Mouse (Mus musculus) myocyte (in vitro differentiated cells): ENCODE measurements at regions not wholly inside any gene's neighbourhood (a gene's known extent, or its start where the extent isn't known, plus 50 kb on each side); places are given as distances from the start of the nearest gene placed in this dataset.
A peak's percentile ranks its signal among the peaks of the same experiment; 100 is the strongest.

Experiments used
- H3K27me3 ChIP-seq: one replicate; pipeline ENCODE4 v1.6.1; 2011; ENCODE audit not compliant: control insufficient read depth, insufficient read depth, insufficient read length
- H3K36me3 ChIP-seq: one replicate; pipeline ENCODE4 v1.6.1; 2011; ENCODE audit not compliant: control insufficient read depth, insufficient read depth
- H3K4me2 ChIP-seq: one replicate; pipeline ENCODE4 v1.6.1; 2011; ENCODE audit warnings: low read depth, control low read depth
- H3K4me3 ChIP-seq: one replicate; pipeline ENCODE4 v1.5.1; 2011; ENCODE audit warnings: mild to moderate bottlenecking, control low read depth, moderate library complexity
- H3K79me2 ChIP-seq: one replicate; pipeline ENCODE4 v1.6.1; 2011; ENCODE audit not compliant: control insufficient read depth, insufficient read depth
- H3ac ChIP-seq: one replicate; pipeline ENCODE4 v1.6.1; 2011; ENCODE audit not compliant: control insufficient read depth, insufficient read length
- CEBPB ChIP-seq: IDR thresholded peaks from 2 replicates; pipeline ENCODE4 v1.6.1; 2011; ENCODE audit warnings: mild to moderate bottlenecking, moderate library complexity; ENCODE audit not compliant: poor library complexity, insufficient read depth, severe bottlenecking
- E2F4 ChIP-seq: IDR thresholded peaks from one replicate; pipeline ENCODE4 v1.6.1; 2011; ENCODE audit warnings: mild to moderate bottlenecking, control low read depth, moderate library complexity; ENCODE audit not compliant: insufficient read depth
- MAX ChIP-seq: IDR thresholded peaks from one replicate; pipeline ENCODE4 v1.6.1; 2011; ENCODE audit warnings: low read depth, mild to moderate bottlenecking, control low read depth
- MYOD1 ChIP-seq, 3 experiments: IDR thresholded peaks; one replicate each; pipeline ENCODE4 v1.6.1; 2011; ENCODE audit warnings: control low read depth in 2 of 3, low read depth in 2 of 3, mild to moderate bottlenecking in 2 of 3, moderate library complexity in 1 of 3; ENCODE audit not compliant: insufficient read length in 2 of 3, control insufficient read depth in 1 of 3
- MYOG ChIP-seq, 3 experiments: IDR thresholded peaks; one replicate each; pipeline ENCODE4 v1.6.1; 2011; ENCODE audit warnings: control low read depth in 2 of 3, low read depth in 2 of 3, mild to moderate bottlenecking in 2 of 3; ENCODE audit not compliant: insufficient read length in 2 of 3, control insufficient read depth in 1 of 3, insufficient read depth in 1 of 3
- POLR2A ChIP-seq: IDR thresholded peaks from one replicate; pipeline ENCODE4 v1.6.1; 2011; ENCODE audit warnings: low read depth, mild to moderate bottlenecking, control low read depth, moderate library complexity; ENCODE audit not compliant: insufficient read length
- POLR2AphosphoS2 ChIP-seq: IDR thresholded peaks from one replicate; pipeline ENCODE4 v1.6.1; 2011; ENCODE audit warnings: low read depth, control low read depth; ENCODE audit not compliant: insufficient read length
- REST ChIP-seq: IDR thresholded peaks from one replicate; pipeline ENCODE4 v1.6.1; 2011; ENCODE audit warnings: mild to moderate bottlenecking, control low read depth, moderate library complexity; ENCODE audit not compliant: insufficient read depth, insufficient read length
- SRF ChIP-seq: IDR thresholded peaks from one replicate; pipeline ENCODE4 v1.6.1; 2011; ENCODE audit warnings: low read depth; ENCODE audit not compliant: control insufficient read depth, insufficient read length
- TCF12 ChIP-seq: IDR thresholded peaks from one replicate; pipeline ENCODE4 v1.6.1; 2011; ENCODE audit warnings: mild to moderate bottlenecking, control low read depth; ENCODE audit not compliant: poor library complexity, insufficient read depth, severe bottlenecking
- TCF3 ChIP-seq: IDR thresholded peaks from one replicate; pipeline ENCODE4 v1.6.1; 2011; ENCODE audit warnings: low read depth, control low read depth; ENCODE audit not compliant: insufficient read length
- USF1 ChIP-seq: IDR thresholded peaks from one replicate; pipeline ENCODE4 v1.6.1; 2011; ENCODE audit warnings: low read depth, mild to moderate bottlenecking, control low read depth, moderate library complexity

GRCm38 (mm10) chr3:52510088-52510765, 242.1 kb downstream of the Foxo1 start:
- TF ChIP-seq MAX (no peak), TCF12 (no peak), POLR2AphosphoS2 (no peak), MYOD1 (IDR thresholded peaks at IDR 0.05; ENCODE audit: control insufficient read depth in 1 of 3, insufficient read length in 2 of 3, low read depth in 2 of 3) (no peak), SRF (no peak), REST (no peak), USF1 (no peak), POLR2A (no peak), TCF3 (no peak), E2F4 (no peak)
- H3ac ChIP-seq: no peak overlapping the region
- no peaks in the 10 kb centered on the region for H3K27me3 ChIP-seq
- no peaks in the 10 kb centered on the region for H3K79me2 ChIP-seq
- H3K4me2 ChIP-seq: peak overlapping the region; percentile 1
- no peaks in the 10 kb centered on the region for H3K36me3 ChIP-seq
- no peak overlapping the region for H3K4me3 ChIP-seq

- TF ChIP-seq MYOD1 (IDR thresholded peaks at IDR 0.05; ENCODE audit: control insufficient read depth in 1 of 3, insufficient read length in 2 of 3, low read depth in 2 of 3) (no peak), USF1 (no peak), MAX (no peak), MYOG (IDR thresholded peaks at IDR 0.05; ENCODE audit: control insufficient read depth in 1 of 3, insufficient read depth in 1 of 3, insufficient read length in 2 of 3, low read depth in 2 of 3) (no peak), SRF (no peak), CEBPB (no peak), REST (no peak), E2F4 (no peak), POLR2AphosphoS2 (no peak), POLR2A (no peak), TCF12 (no peak), TCF3 (no peak)
- Histone ChIP-seq H3ac (no peak overlapping the region), H3K27me3 (no peaks in the 10 kb centered on the region), H3K36me3 (no peaks in the 10 kb centered on the region), H3K4me3 (no peak overlapping the region), H3K79me2 (no peaks in the 10 kb centered on the region), H3K4me2 (peak overlapping the region; percentile 6)
Measured at GRCm38 (mm10) chr3:52503925-52504324, 235.8 kb downstream of the Foxo1 start.

GRCm38 (mm10) chr3:52502223-52502622, 234.1 kb downstream of the Foxo1 start:
- no peaks in the 10 kb centered on the region for H3K36me3 ChIP-seq
- no peak overlapping the region for H3ac ChIP-seq
- H3K4me3 ChIP-seq: no peak overlapping the region
- no peaks in the 10 kb centered on the region for H3K79me2 ChIP-seq
- H3K27me3 ChIP-seq: no peaks in the 10 kb centered on the region
- H3K4me2 ChIP-seq: no peak overlapping the region
- TF ChIP-seq POLR2A: no peak
- TF ChIP-seq MYOD1 (IDR thresholded peaks at IDR 0.05; ENCODE audit: control insufficient read depth in 1 of 3, insufficient read length in 2 of 3, low read depth in 2 of 3): no peak
- no peak for TF ChIP-seq TCF12
- no peak for TF ChIP-seq TCF3
- TF ChIP-seq CEBPB: peak; percentile 77
- no peak for TF ChIP-seq REST
- TF ChIP-seq POLR2AphosphoS2: no peak
- TF ChIP-seq USF1: no peak

- H3K27me3 ChIP-seq: no peaks in the 10 kb centered on the region
Measured at GRCm38 (mm10) chr3:52501614-52502013, 233.5 kb downstream of the Foxo1 start.

GRCm38 (mm10) chr3:52500026-52500425, 231.9 kb downstream of the Foxo1 start:
- no peak overlapping the region for H3ac ChIP-seq
- H3K4me2 ChIP-seq: no peak overlapping the region
- H3K36me3 ChIP-seq: no peaks in the 10 kb centered on the region
- TF ChIP-seq TCF3 (no peak), MAX (no peak), CEBPB (no peak), TCF12 (no peak), USF1 (no peak), SRF (no peak), POLR2AphosphoS2 (no peak), POLR2A (no peak), REST (no peak), MYOD1 (IDR thresholded peaks at IDR 0.05; ENCODE audit: control insufficient read depth in 1 of 3, insufficient read length in 2 of 3, low read depth in 2 of 3) (no peak), E2F4 (no peak), MYOG (IDR thresholded peaks at IDR 0.05; ENCODE audit: control insufficient read depth in 1 of 3, insufficient read depth in 1 of 3, insufficient read length in 2 of 3, low read depth in 2 of 3) (no peak)
- no peaks in the 10 kb centered on the region for H3K27me3 ChIP-seq
- no peak overlapping the region for H3K4me3 ChIP-seq
- no peaks in the 10 kb centered on the region for H3K79me2 ChIP-seq

More at GRCm38 (mm10) chr3:52501614-52502013, 233.5 kb downstream of the Foxo1 start:
- Histone ChIP-seq H3ac (no peak overlapping the region), H3K36me3 (no peaks in the 10 kb centered on the region), H3K4me2 (no peak overlapping the region), H3K4me3 (no peak overlapping the region), H3K79me2 (no peaks in the 10 kb centered on the region)
- TF ChIP-seq POLR2AphosphoS2 (no peak), CEBPB (no peak), MYOG (IDR thresholded peaks at IDR 0.05; ENCODE audit: control insufficient read depth in 1 of 3, insufficient read depth in 1 of 3, insufficient read length in 2 of 3, low read depth in 2 of 3) (no peak), USF1 (no peak), E2F4 (no peak), POLR2A (no peak), TCF12 (no peak), SRF (no peak), MYOD1 (IDR thresholded peaks at IDR 0.05; ENCODE audit: control insufficient read depth in 1 of 3, insufficient read length in 2 of 3, low read depth in 2 of 3) (no peak)
